Mouse (Mus musculus) E14TG2a.4 (cell line): ENCODE measurements at regions not wholly inside any gene's neighbourhood (a gene's known extent, or its start where the extent isn't known, plus 50 kb on each side); places are given as distances from the start of the nearest gene placed in this dataset.

Experiments
- CTCF ChIP-seq: conservative IDR thresholded peaks from 2 replicates; pipeline ENCODE4 v1.5.1; 2014; ENCODE audit warnings: low read length
- NANOG ChIP-seq: IDR thresholded peaks from 2 replicates; pipeline ENCODE4 v1.6.1; 2014; ENCODE audit warnings: borderline replicate concordance, low read length, mixed read lengths

GRCm38 (mm10) chr5:139640652-139641612, 95.2 kb downstream of the Micall2 start:
- TF ChIP-seq CTCF (no peak), NANOG (no peak)
